Mouse (Mus musculus) ES-E14 (cell line): ENCODE data around the gene Cysrt1. TPM values are rescaled to one million over a fixed set of nuclear protein-coding genes. Genes with fewer than 3 reads are reported as not detected.

ENCODE experiments used
- DNase-seq: peaks from one replicate; pipeline ENCODE4 v3.0.0-alpha.2; 2013; ENCODE audit warnings: low read depth, low spot score
- H3K27ac ChIP-seq: 2 replicates; pipeline ENCODE4 v1.5.1; 2012; ENCODE audit warnings: low read depth, mild to moderate bottlenecking, low read length, moderate library complexity, mixed read lengths; ENCODE audit not compliant: poor library complexity, insufficient read depth, severe bottlenecking
- H3K36me3 ChIP-seq: 2 replicates; pipeline ENCODE4 v1.6.1; 2012; ENCODE audit warnings: mild to moderate bottlenecking, low read length, moderate library complexity, mixed read lengths; ENCODE audit not compliant: control insufficient read depth, poor library complexity, insufficient read depth, severe bottlenecking
- H3K4me1 ChIP-seq, 2 experiments: fragments of 150-350 bp in 1 of 2; sonication (generic) in 1 of 2; 2 replicates each; pipeline ENCODE4 v1.6.1; 2012; ENCODE audit warnings: low read length in 2 of 2, mild to moderate bottlenecking in 1 of 2, mixed read lengths in 1 of 2; ENCODE audit not compliant: control insufficient read depth in 2 of 2, insufficient read depth in 2 of 2, poor library complexity in 1 of 2
- H3K4me3 ChIP-seq, 2 experiments: fragments of 150-350 bp in 1 of 2; sonication (generic) in 1 of 2; 2 replicates each; pipeline ENCODE4 v1.5.1; 2012; ENCODE audit warnings: low read length in 2 of 2, low read depth in 1 of 2, mild to moderate bottlenecking in 1 of 2, mixed read lengths in 1 of 2; ENCODE audit not compliant: insufficient read depth in 1 of 2, poor library complexity in 1 of 2, severe bottlenecking in 1 of 2
- H3K9ac ChIP-seq: 2 replicates; pipeline ENCODE4 v1.6.1; 2012; ENCODE audit warnings: low read depth, mild to moderate bottlenecking, low read length, mixed read lengths; ENCODE audit not compliant: poor library complexity, insufficient read depth, severe bottlenecking
- H3K9me3 ChIP-seq: fragments of 150-350 bp; sonication (generic); 2 replicates; pipeline ENCODE4 v1.6.1; 2012; ENCODE audit warnings: low read depth, mild to moderate bottlenecking, low read length; ENCODE audit not compliant: control insufficient read depth, insufficient read depth
- CHD2 ChIP-seq: IDR thresholded peaks from 2 replicates; pipeline ENCODE4 v1.6.1; 2014; ENCODE audit warnings: mild to moderate bottlenecking, low read depth, low read length, inconsistent platforms
- HCFC1 ChIP-seq: IDR thresholded peaks from 2 replicates; pipeline ENCODE4 v1.6.1; 2012; ENCODE audit warnings: low read length, inconsistent platforms, borderline replicate concordance; ENCODE audit not compliant: insufficient read depth
- MAFK ChIP-seq: IDR thresholded peaks from 2 replicates; pipeline ENCODE4 v1.6.1; 2014; ENCODE audit warnings: mild to moderate bottlenecking, low read depth, low read length, inconsistent platforms; ENCODE audit not compliant: insufficient read depth
- ZC3H11A ChIP-seq: IDR thresholded peaks from 2 replicates; pipeline ENCODE4 v1.6.1; 2012; ENCODE audit warnings: low read depth, mild to moderate bottlenecking, inconsistent platforms, low read length, borderline replicate concordance
- ZNF384 ChIP-seq: IDR thresholded peaks from 2 replicates; pipeline ENCODE4 v1.6.1; 2012; ENCODE audit warnings: low read depth, low read length, inconsistent platforms
- in situ Hi-C, 2 experiments: fragments of 600-800 bp; cut with MboI; formaldehyde crosslinking; loops; one replicate each; pipeline ENCODE4 v1.15.1; 2025; ENCODE audit warnings: low sequenced_read_pairs in 2 of 2, inconsistent platforms in 1 of 2; ENCODE audit not compliant: unreplicated experiment in 2 of 2
- total RNA-seq: library from RNA; depleted of rRNA; stranded (reverse); fragments of 300-350 nt; gene quantifications from 2 replicates; pipeline ENCODE4 v1.2.3, GENCODE M21; 2012

Gene Cysrt1
- total RNA-seq, 1 experiment, result 0.58 TPM

- Histone ChIP-seq H3K4me1 (peaks cover 2 to 13% of the 10 kb centered on the region in 2 experiments; a peak in 3 of 4 replicates), H3K27ac (no peak within 1 kb of the TSS), H3K4me3 (no peak within 1 kb of the TSS), H3K36me3 (peaks cover 43% of the 10 kb centered on the region), H3K9ac (no peak within 1 kb of the TSS), H3K9me3 (no peaks in the 10 kb centered on the region)
- DNase-seq, result no peak
- in situ Hi-C loops, result no loop called here
- TF ChIP-seq MAFK (no peak), ZNF384 (no peak), ZC3H11A (no peak), CHD2 (no peak), HCFC1 (no peak)
Measured at GRCm38 (mm10) chr2:25246183-25247072, 4.2 kb upstream of the Cysrt1 start, which contains the start of gene AL732309.1. TSS of gene AL732309.1 (minus strand) at chr2:25246863.

- in situ Hi-C loops, result no loop called here
- H3K4me1 ChIP-seq, result peaks cover 8 to 21% of the 10 kb centered on the region in 2 experiments; a peak in 3 of 4 replicates
- TF ChIP-seq MAFK, result no peak
- peaks cover 25% of the 10 kb centered on the region for H3K36me3 ChIP-seq
- H3K4me3 ChIP-seq, result no peak overlapping the region
- H3K9me3 ChIP-seq, result no peaks in the 10 kb centered on the region
- no peak for DNase-seq
- no peak overlapping the region for H3K27ac ChIP-seq
- H3K9ac ChIP-seq, result no peak overlapping the region
Measured at GRCm38 (mm10) chr2:25244144-25244543, 1.9 kb upstream of the Cysrt1 start.

- no peak overlapping the region for H3K27ac ChIP-seq
- peaks cover 8 to 23% of the 10 kb centered on the region in 2 experiments; a peak in 3 of 4 replicates for H3K4me1 ChIP-seq
- no peak overlapping the region for H3K4me3 ChIP-seq
- no peaks in the 10 kb centered on the region for H3K9me3 ChIP-seq
- no peak for DNase-seq
- in situ Hi-C loops, result no loop called here
- peaks cover 19% of the 10 kb centered on the region for H3K36me3 ChIP-seq
- TF ChIP-seq HCFC1, result no peak
- TF ChIP-seq CHD2, result no peak
- TF ChIP-seq ZC3H11A, result no peak
- no peak for TF ChIP-seq ZNF384
- no peak for TF ChIP-seq MAFK
- no peak overlapping the region for H3K9ac ChIP-seq
Measured at GRCm38 (mm10) chr2:25243342-25243741, 1.1 kb upstream of the Cysrt1 start.

GRCm38 (mm10) chr2:25241438-25241775 lies 845 bp downstream of the Cysrt1 start:
- TF ChIP-seq CHD2 (no peak), ZNF384 (no peak), MAFK (no peak), HCFC1 (no peak), ZC3H11A (no peak)
- Histone ChIP-seq H3K9ac (no peak overlapping the region), H3K27ac (no peak overlapping the region), H3K9me3 (no peaks in the 10 kb centered on the region), H3K4me1 (peaks cover 10 to 35% of the 10 kb centered on the region in 2 experiments), H3K36me3 (peaks cover 4% of the 10 kb centered on the region; the same call in 1 of the 2 replicates), H3K4me3 (peak overlapping the region; percentile 9 to 83)
- in situ Hi-C loops, result no loop called here
- DNase-seq, result no peak
